Mouse (Mus musculus) cerebellum, adult 11 months (tissue): ENCODE data around the gene Zfand6.
A peak's percentile ranks its signal among the peaks of the same experiment; 100 is the strongest.

ENCODE experiments used
- DNase-seq: peaks from one replicate; pipeline ENCODE4 v3.0.0; 2022

Zfand6 gene

GRCm38 (mm10) chr7:84649016-84649415 is 40.7 kb downstream of the Zfand6 start:
- DNase-seq = no peak

- no peak for DNase-seq
Measured at GRCm38 (mm10) chr7:84646256-84646655, 43.5 kb downstream of the Zfand6 start.

GRCm38 (mm10) chr7:84643270-84643998 is 46.3 kb downstream of the Zfand6 start:
- no peak for DNase-seq

DNA sequence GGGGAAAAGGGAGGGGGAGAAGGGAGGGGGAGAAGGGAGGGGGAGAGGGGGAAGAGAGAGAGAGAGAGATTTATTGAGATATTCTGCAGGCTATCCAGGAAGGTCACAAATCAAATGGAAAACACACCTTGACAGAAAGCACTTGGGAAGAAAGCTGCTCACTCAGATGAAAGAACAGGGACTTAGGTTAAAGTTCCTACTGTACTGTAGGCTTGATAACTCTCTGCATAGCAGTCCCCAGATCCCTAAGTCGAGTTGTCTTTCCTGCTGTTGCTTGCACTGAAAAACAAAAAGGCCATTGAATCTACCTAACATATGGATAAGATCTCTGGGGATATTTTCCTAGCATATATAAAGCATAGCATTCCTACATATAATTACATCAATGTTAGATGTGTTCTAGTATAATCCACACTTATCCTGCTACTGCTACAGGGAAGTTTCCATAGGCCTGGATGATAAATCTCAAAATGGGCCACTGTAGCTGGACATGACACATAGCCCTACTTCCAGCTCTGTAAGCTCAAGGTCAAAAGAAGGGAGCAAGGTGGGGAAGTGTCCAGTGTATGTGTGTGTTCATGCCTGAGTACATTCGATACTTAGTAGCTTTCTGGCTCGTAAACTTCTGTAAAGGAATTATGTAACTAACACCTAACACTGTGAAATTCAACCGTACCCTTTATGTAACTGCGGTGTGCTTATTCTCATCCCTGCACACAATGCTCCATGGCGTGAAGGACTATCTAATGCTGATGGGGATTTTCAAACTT is 47.4 kb downstream of the Zfand6 start:
- no peak for DNase-seq

GRCm38 (mm10) chr7:84636939-84637338 is 52.8 kb downstream of the Zfand6 start:
- no peak for DNase-seq

- no peak for DNase-seq
Measured at GRCm38 (mm10) chr7:84631878-84632277, 57.9 kb downstream of the Zfand6 start.

DNA sequence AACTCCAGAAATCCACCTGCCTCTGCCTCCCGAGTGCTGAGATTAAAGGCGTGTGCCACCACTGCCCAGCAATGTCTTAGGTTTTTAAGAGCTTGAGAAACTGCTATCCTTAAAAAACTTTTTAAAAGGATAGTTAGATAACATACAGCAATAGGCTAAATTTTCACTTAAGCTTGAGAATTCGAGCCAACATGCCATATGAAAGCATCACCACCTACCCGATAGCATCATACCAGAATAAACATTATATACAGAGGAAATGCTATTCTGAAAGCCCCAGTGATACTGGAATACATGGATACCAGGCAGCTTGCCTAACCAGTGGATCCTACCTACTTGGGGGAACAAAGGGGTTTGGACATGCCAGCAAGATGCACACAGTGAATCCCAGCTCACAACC is 66.0 kb downstream of the Zfand6 start:
- DNase-seq = no peak

DNA sequence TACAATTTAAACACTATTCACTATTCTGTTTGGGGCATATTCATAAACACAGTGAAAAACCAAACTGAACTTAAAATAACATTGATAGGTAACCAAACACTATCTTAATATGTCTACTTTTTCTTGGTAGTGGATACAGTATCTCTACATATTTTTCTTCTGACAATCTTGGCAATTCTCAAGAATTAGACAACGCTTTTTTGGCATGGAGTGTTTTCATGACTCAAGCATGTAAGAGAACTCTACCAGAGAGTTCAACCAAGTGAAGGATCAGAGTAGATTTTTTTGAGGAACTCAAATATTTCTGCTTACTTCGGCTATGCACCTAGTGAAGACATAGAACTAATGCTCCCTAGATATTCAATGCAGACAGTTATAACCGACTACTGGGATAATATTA is 68.8 kb downstream of the Zfand6 start:
- no peak for DNase-seq

DNA sequence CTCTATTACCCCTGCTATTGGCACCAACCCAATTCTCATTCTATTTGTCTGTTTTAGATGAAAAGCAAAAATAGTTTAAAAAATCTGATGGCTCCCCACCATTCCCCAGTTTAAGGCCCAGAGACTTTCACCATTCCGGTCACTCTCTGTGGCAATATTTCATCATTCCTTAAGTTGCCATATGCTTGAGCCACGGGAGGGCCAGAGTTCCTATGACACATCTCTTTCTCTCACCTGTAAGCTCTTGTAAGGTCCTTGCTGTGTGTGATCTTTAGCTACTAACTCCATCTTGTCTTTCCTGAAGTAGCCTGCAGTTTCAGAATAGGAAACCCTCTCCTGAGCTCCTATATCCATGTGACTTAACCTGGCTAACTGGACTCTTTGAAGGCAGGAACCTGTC is 70.8 kb downstream of the Zfand6 start:
- DNase-seq = peak; percentile 19

GRCm38 (mm10) chr7:84612445-84612844 is 77.3 kb downstream of the Zfand6 start:
- DNase-seq = no peak

DNA sequence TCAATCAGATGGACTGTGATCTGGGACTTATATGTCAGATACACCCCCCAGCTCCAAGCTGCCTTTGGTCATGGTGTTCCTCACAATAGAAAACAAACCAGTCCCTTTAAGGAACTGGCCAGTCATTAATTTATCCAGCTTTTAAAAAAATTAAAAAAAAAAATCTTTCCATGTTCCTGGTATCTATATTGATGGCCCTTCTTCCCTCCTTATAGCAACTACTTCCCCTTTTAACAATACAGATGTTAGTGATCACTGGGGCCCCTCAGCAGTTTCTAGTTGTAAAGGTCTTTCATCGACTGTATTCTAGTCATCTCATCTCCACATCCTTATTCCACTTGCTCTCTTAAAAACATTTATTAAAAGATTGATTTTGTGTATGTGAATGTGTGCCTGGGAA is 78.2 kb downstream of the Zfand6 start:
- DNase-seq = no peak

DNA sequence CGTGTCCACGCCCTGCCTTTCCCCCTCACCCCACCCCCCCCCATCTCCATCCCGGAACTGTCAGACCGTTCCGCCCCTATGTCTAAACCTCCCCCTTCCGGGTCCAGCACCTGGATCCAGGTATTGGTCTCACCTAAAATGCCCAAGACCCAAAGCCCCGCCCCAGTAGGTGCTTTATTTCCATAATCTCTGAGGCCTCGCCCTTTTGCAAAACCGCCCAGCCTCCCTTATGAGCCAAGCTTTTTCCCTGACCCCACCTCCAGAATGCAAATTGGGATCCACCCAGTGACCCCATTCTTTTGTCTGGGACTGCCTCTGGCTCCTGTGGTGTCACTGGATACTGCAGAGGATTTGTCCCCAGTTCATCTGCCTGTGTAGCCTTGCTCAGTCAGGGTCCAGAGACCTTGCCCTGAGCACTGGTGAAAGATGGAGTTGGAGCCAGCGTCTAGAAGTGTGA is 83.4 kb downstream of the Zfand6 start, which contains the start of gene Fah:
Gene Fah, minus strand, starts transcription at position 430 of the 457 bp plus-strand sequence.
- DNase-seq = peak; percentile 45

DNA sequence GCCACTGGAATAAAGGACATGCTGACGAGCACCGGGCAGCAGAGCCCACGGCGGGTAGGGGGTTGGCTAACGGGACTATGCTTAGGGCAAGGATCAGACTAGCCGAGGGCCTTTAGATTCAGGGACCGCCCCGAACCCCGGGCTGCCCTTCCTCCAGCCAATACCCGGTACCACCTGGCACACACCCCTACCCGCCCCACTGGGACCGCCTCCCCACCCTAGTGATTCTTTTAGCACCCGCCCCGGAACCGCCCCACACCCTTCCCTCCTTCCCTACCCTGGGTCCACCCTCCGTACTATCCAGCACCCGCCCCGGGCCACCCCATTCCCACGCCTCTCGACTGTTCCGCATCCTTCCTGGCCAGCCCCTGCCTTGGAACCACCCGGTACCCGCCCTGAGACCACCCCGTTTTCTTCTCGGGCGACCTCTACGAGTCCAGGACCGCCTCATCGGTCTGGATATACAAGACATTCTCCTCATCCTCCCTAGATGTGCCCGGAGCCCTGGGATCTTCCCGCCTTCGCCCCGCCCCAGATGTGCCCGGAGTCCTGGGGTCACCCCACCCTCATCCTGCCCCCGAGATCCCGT is 84.0 kb downstream of the Zfand6 start:
- peak; percentile 74 for DNase-seq

DNA sequence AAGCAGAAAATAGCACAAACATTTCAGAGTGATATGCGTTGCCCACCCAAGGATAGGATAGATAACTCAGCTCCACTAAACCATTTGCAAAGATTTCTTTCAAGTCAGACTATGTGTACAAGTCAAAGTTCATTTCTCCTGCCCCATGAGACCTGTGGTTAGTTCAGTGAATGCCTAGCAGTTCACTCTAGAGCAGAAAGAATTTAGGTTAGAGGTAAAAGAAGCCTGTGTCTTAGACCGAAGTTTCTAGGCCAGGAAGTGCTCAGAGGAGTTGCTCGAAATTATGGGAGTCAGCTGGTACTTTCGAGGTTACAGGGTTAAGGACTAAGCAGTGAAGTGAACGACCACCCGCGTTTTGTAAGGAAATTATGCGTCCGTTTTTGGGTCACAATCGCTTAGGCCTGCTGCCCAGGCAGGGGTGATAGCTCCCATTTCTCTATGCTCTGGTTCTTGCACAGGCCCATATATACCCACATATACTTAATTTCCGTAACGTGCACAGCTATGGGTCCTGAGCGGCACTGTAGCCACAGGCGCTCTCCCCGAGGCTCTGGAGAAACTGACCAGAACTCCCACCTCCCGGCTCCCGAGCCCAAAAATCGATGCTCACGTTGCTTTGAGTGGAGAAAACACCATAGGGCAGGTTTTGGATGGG is 84.6 kb downstream of the Zfand6 start:
- no peak for DNase-seq

- DNase-seq = no peak
Measured at GRCm38 (mm10) chr7:84604501-84604900, 85.3 kb downstream of the Zfand6 start.

- no peak for DNase-seq
Measured at GRCm38 (mm10) chr7:84601331-84601730, 88.4 kb downstream of the Zfand6 start.

GRCm38 (mm10) chr7:84600631-84601030 is 89.1 kb downstream of the Zfand6 start:
- DNase-seq = no peak

DNA sequence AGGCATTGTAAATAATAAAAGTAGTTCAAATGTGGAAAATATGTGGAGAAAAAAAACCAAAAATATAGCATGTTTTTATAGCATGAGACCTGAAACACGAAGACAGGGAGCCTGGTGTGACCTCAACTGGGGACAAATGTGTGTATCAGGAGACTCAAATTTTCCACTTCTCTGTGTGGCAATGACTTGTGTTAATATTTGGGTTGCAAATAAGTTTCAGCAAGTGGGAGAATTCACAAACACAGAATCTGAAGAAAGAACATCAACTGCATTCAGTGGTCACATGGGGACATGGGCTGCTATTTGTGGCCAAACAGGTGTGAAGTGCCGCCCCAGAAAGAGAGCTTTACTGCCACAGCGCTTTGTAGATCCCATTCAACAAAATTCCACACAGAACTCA is 93.1 kb downstream of the Zfand6 start:
- DNase-seq = no peak

- no peak for DNase-seq
Measured at GRCm38 (mm10) chr7:84596002-84596401, 93.8 kb downstream of the Zfand6 start.

DNA sequence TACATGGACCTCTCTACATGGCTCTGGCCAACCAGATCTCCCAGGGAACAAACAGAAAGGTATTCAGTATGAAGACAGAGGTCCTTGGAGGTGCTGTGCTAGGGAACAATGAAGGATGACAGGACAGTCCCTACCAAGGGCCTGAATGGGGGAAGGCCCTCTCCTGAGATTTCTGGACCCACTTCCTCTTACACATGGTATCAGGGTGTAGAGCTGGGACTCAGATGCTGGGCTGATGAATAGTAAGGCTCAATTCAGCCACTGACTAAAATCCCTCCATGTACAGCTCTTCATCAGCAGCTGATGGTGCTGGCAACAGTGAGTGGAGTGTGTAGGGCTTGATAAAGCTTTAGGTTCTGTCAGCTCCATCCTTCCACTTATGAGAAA is 94.8 kb downstream of the Zfand6 start:
- DNase-seq = no peak

DNA sequence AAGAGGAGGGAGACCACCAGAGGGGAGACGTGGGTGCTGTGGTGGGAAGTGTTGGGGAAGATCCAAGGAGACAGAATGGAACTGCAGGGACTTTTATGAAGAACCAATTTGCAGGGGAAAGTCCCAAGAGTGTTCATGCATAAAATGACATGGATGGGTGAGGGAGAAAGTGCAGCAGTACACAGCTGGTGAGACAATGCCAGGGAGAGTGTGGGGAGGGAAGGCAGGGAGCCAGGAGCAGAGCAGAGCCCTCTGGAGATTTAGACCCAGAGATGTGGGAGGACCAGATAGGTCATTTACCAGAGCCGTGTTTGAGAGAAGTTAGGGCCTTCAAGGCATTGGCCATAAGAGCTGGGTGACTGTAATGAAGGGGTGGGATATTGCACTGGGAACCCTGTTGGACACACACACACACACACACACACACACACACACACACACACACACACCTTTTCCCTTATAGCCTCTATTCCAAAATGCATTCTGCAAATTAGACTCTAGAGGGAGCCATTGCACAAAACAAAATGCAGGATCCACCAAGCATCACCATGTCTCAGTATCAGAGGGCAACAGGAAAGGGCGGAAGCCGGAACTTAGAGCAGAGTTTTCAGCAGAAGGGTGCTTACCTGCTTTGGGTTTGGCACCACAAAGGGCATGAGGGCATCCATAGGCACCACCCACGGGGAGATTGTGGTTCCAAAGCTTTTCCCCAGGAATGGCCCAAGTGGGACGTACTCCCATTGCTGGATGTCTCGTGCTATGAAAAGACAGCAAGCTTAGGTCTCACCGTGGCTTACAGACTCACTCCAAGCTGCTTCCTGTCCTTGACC is 95.5 kb downstream of the Zfand6 start:
- peak; percentile 19 for DNase-seq

- DNase-seq = no peak
Measured at GRCm38 (mm10) chr7:84591347-84591746, 98.4 kb downstream of the Zfand6 start.
